Mouse (Mus musculus): ENCODE measurements around the gene Luc7l3.

DNA sequence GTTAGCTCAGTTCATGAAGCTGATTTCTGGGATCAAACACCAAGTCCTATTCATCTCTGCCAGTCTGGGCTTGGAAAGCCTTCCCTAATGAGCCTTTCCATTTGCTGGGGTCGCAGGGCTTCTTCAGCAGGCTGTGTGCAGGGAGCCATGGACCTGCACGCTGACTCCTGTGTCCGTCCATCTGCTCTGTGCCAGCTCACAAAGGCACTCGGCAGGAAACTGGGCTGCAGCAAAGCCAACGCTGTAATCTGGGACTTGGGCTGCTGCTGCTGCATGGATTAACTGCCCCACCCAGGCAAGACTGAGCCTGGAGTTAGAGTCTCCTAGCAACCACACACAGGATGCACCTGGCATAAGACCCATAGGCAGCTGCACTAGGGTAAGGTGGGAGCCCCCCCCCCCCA, 22.2 kb upstream of the Luc7l3 start:
- TF ChIP-seq EP300 (IDR thresholded peaks at IDR 0.05; ENCODE audit: low read depth): no peak
- no peak for TF ChIP-seq CTCF (IDR thresholded peaks at IDR 0.05; ENCODE audit: low read depth)

Measured in liver, embryonic 14.5 days (tissue).